Mouse (Mus musculus): ENCODE measurements around the gene Nkain1.

- TF ChIP-seq USF1 (IDR thresholded peaks at IDR 0.05; ENCODE audit: low read depth) (no peak), MAX (IDR thresholded peaks at IDR 0.05; ENCODE audit: low read depth) (no peak), MYOG (IDR thresholded peaks at IDR 0.05; ENCODE audit: control insufficient read depth in 1 of 3, insufficient read depth in 1 of 3, insufficient read length in 2 of 3, low read depth in 2 of 3) (no peak), POLR2A (IDR thresholded peaks at IDR 0.05; ENCODE audit: insufficient read length, low read depth) (no peak), SRF (IDR thresholded peaks at IDR 0.05; ENCODE audit: control insufficient read depth, insufficient read length, low read depth) (no peak), TCF3 (IDR thresholded peaks at IDR 0.05; ENCODE audit: insufficient read length, low read depth) (no peak), POLR2AphosphoS2 (IDR thresholded peaks at IDR 0.05; ENCODE audit: insufficient read length, low read depth) (no peak)
Observed at GRCm38 (mm10) chr4:130563820-130564219, 10.2 kb downstream of the Nkain1 start.
